Mouse (Mus musculus) G1E-ER4 (cell line): ENCODE results near the gene Ap2s1. TPM values are rescaled to one million over a fixed set of nuclear protein-coding genes. Genes with fewer than 3 reads are reported as not detected.

Experiments used
- GATA1 ChIP-seq: IDR thresholded peaks from one replicate; pipeline ENCODE4 v1.8.0; 2012; ENCODE audit warnings: low read length, inconsistent platforms
- polyA plus RNA-seq: library from polyadenylated mRNA; stranded (reverse); fragments of >175 nt; gene quantifications from 2 replicates; pipeline ENCODE4 v1.2.3, GENCODE M21; 2012

Gene Ap2s1
- 642 and 939 TPM in 2 replicates for polyA plus RNA-seq

DNA sequence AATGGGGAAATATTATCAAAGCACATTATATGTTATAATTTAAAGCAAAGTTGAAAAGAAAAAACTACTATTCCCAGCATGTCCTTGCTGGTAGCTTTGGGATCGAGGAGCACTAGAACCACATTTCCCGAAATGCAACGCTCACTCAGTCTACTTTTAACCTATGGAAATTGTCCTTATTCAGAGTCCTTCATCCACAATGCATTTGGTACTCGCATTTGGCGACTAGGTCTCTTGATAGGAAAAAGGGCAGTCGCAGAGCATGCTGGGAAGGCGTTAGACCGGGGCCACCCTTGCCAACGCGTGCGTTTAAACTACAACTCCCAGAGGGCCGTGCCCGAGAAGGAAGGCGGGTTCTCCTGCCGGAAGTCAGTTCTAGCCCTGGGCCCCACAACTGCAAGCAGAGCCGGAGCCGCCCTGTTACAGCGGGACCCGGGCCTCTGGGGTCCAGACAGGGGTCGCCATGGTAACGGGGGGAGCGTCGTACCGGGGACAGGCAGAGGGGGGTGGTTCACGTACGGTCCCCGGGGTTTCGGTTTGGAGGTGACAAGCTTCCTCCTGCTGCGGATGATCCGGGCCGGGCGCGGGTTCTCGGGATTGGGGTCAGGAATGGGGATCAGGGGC, at the start of gene Ap2s1:
Gene Ap2s1 (plus strand): TSS at position 338 of the 624 bp plus-strand sequence.
- TF ChIP-seq GATA1: no peak

GRCm38 (mm10) chr7:16689196-16689595, 49.0 kb upstream of the Ap2s1 start:
- no peak for TF ChIP-seq GATA1

GRCm38 (mm10) chr7:16695025-16695424, 43.2 kb upstream of the Ap2s1 start:
- TF ChIP-seq GATA1: no peak

- no peak for TF ChIP-seq GATA1
Measured at GRCm38 (mm10) chr7:16699042-16699441, 39.2 kb upstream of the Ap2s1 start.

- no peak for TF ChIP-seq GATA1
Measured at GRCm38 (mm10) chr7:16700583-16700982, 37.6 kb upstream of the Ap2s1 start.

- no peak for TF ChIP-seq GATA1
Measured at GRCm38 (mm10) chr7:16706385-16706784, 31.8 kb upstream of the Ap2s1 start.

GRCm38 (mm10) chr7:16708244-16708643, 30.0 kb upstream of the Ap2s1 start:
- TF ChIP-seq GATA1: no peak

GRCm38 (mm10) chr7:16710604-16711003, 27.6 kb upstream of the Ap2s1 start:
- no peak for TF ChIP-seq GATA1

DNA sequence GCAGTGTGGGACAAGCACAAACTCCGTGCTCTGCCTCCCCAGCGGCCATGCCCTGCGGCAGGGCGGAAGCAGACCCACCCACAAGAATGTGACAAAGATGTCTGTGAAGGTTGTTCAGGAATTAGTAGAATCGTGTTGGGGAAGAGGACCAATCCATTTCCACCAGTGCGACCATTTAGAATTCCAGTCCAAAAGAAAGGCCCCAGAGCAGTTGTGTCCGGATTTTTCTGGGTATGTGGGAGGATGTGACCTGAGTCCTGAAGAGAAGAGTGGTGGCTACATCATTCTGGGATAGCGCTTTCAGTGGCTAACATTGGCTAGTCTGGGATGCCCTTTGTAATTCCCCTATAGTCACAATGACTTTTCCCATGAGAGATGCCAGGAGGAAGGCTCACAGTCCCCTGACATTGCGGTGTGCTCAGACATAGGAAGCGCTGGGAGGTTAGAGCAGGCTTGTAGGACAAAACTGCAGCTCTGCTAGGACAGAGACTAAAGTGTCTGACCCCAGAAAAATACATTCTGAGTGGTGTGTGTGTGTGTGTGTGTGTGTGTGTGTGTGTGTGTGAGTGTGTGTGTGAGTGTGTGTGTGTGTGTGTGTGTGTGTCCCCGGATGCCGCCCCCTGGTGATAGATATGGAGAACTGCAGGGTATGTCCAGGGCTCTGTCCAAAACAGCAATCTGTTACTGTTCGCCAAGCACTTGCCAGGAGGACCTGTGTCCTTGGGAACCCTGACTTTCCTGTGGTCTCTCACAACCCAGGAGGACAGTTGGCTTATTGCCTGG, 25.4 kb upstream of the Ap2s1 start:
- TF ChIP-seq GATA1: no peak

- TF ChIP-seq GATA1: no peak
Measured at GRCm38 (mm10) chr7:16721629-16722028, 16.6 kb upstream of the Ap2s1 start, which contains the start of gene Ceacam9. Ceacam9 (plus strand) TSS chr7:16721929.

GRCm38 (mm10) chr7:16728596-16729348, 9.4 kb upstream of the Ap2s1 start:
- TF ChIP-seq GATA1: no peak

DNA sequence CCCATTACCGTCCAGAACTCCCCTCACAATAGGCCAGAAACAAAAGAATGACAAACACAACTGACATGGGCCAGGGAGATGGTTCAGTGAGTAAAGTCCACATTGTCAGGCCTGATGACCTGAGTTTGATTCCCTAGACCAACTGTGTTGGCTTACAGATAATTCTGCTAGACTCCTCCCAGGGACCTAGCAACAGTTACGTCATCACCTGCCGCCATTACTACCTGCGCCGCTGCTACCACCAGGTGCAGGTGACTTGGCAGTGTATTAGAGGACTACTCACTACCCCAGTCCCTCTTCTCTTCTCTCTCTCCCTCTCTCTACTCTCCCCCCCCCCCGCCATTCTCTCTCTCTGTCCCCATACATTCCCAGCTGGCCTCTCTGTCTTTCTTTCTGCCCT, 7.4 kb upstream of the Ap2s1 start:
- no peak for TF ChIP-seq GATA1

DNA sequence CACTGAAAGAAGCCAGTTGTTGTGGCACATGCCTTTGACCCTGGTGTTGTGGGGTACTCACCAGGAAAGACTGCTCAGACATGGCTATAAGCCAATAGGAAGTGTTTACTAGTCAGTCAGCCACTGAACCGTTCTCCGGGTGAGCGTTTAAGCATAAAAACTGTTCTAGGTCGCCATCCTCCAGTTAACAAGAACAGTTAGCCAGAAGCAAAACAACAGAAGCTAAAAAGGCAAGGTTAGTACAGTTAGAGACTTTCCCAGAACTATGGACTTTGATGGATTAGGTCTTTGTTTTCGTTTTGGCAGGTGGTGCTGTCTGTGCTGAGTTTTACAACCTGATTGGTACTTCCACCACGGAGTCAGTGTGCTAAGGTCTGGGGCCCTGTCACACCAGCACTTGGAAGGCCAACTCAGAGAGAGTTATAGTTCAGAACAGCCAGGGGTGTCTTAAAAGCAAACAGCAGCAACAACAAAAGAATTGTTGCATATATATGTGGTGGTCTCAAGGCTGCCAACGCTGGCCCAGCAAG, 6.3 kb upstream of the Ap2s1 start:
- TF ChIP-seq GATA1: no peak

DNA sequence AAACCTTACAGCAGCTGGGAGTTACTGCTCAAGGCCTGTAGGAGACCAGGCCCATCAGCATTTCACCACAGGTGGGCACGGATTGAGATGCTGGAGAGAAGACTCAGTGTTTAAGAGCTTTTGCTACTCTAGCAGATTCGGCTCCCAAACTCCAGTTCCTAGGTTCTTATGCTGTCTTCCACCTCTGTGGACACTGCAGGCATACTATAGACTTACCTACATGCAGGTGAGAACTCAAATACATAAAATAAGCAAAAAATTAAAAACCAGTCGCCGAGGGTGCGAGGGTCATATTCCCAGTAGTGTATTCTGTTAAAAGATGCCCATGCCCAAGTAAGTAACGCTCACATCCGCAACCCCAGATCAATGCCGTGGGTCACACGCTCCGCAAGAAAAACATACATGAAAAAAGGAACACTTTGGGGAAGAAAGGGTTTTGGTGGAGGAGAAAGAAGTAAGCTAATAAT, 571 bp upstream of the Ap2s1 start:
- TF ChIP-seq GATA1: no peak

DNA sequence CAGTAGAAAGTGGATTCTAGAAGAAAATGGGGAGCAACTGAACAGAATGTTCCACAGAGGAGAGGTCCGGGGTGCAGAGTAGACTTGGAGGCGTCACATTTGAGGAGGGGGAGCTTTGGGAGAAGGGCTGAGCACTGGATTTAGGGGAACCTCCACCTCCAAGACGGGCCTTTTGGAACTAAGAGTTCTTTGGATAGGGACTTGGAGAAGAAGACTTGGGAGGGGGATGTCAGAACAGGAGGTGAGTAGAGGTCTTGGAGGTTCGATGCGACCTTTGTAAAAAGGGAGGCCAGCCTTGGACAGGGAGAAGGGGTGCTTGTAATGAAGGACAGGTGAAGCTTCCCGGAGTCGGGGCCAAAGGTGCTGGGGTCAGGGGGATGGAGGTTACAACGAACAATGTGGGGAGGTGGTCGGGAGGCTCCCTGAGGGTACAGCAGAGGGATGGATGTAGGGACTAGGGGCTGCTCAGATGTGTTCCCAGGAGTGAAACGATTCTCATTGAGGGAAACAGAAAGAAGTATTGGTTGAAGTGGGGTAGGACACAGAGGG, 920 bp downstream of the Ap2s1 start:
- no peak for TF ChIP-seq GATA1
